Mouse (Mus musculus): ENCODE data around the gene Pcsk1n. TPM values are rescaled to one million over a fixed set of nuclear protein-coding genes. Genes with fewer than 3 reads are reported as not detected.
"Not testable (repeated sequence)": the region's sequence is repeated elsewhere in the genome, so short reads cannot be mapped to it uniquely, and the experiment has no call there.

The Pcsk1n gene
- polyA plus RNA-seq, 1 experiment = not detected

GRCm38 (mm10) chrX:7898880-7899874 is 20.4 kb upstream of the Pcsk1n start, which contains the start of the genes Pqbp1 and Timm17b:
Gene Pqbp1, minus strand, starts transcription at chrX:7899269.
Gene Timm17b, plus strand, starts transcription at chrX:7899357.
- TF ChIP-seq POLR2A (IDR thresholded peaks at IDR 0.05; ENCODE audit: borderline replicate concordance, control insufficient read depth, low read depth, low read length) (peak; percentile 71; the same call in 1 of the 2 replicates), CTCF (IDR thresholded peaks at IDR 0.05; ENCODE audit: control insufficient read depth, insufficient read depth, low read length) (no peak)
- no peaks in the 10 kb centered on the region for H3K4me1 ChIP-seq (ENCODE audit: control insufficient read depth, insufficient read depth, low read length)
- H3K4me3 ChIP-seq (replicated peaks; ENCODE audit: control insufficient read depth, low read depth, low read length) = peak within 1 kb of the TSS; percentile 94
- WGBS = 9% methylated on average over 62 of the region's 62 CpGs
- H3K27ac ChIP-seq (ENCODE audit: control insufficient read depth, insufficient read depth, low read depth, low read length, poor library complexity) = peak within 1 kb of the TSS; percentile 97

GRCm38 (mm10) chrX:7904441-7904840 is 15.2 kb upstream of the Pcsk1n start:
- TF ChIP-seq CTCF (IDR thresholded peaks at IDR 0.05; ENCODE audit: control insufficient read depth, insufficient read depth, low read length) (no peak), POLR2A (IDR thresholded peaks at IDR 0.05; ENCODE audit: borderline replicate concordance, control insufficient read depth, low read depth, low read length) (no peak)
- Histone ChIP-seq H3K4me1 (ENCODE audit: control insufficient read depth, insufficient read depth, low read length) (no peaks in the 10 kb centered on the region), H3K4me3 (replicated peaks; ENCODE audit: control insufficient read depth, low read depth, low read length) (no peak overlapping the region), H3K27ac (ENCODE audit: control insufficient read depth, insufficient read depth, low read depth, low read length, poor library complexity) (no peak overlapping the region)
- 88% methylated on average over 5 of the region's 5 CpGs for WGBS

DNA sequence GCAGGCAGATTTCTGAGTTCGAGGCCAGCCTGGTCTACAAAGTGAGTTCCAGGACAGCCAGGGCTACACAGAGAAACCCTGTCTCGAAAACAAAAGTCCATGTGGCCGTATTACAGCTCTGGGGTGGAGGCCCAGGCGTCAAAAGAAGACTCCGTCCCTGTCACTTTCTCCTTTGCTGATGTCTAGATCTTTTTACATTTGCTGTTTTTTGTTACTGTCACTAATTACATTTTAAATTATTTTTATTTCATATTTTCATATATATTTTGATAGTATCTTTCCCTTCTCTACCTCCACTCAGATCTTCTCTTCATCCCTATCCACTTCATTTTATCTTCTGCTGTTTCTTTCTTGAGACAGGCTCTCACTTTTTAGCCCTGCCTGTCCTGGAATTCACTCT is 11.9 kb upstream of the Pcsk1n start, which contains the start of gene Gm10491:
TSS of gene Gm10491 (minus strand) at position 101 of the 400 bp plus-strand sequence.
- 89% methylated on average over 5 of the region's 5 CpGs for WGBS
- Histone ChIP-seq H3K27ac (ENCODE audit: control insufficient read depth, insufficient read depth, low read depth, low read length, poor library complexity) (no peak within 1 kb of the TSS), H3K4me3 (replicated peaks; ENCODE audit: control insufficient read depth, low read depth, low read length) (no peak within 1 kb of the TSS), H3K4me1 (ENCODE audit: control insufficient read depth, insufficient read depth, low read length) (no peaks in the 10 kb centered on the region)
- TF ChIP-seq CTCF (IDR thresholded peaks at IDR 0.05; ENCODE audit: control insufficient read depth, insufficient read depth, low read length) (no peak), POLR2A (IDR thresholded peaks at IDR 0.05; ENCODE audit: borderline replicate concordance, control insufficient read depth, low read depth, low read length) (no peak)

GRCm38 (mm10) chrX:7909242-7909641 is 10.4 kb upstream of the Pcsk1n start, which contains the start of gene Gm10490:
Gene Gm10490, plus strand, starts transcription at chrX:7909542.
- WGBS = 87% methylated on average over 4 of the region's 4 CpGs
- not testable (repeated sequence) for H3K4me1 ChIP-seq (ENCODE audit: control insufficient read depth, insufficient read depth, low read length); H3K27ac ChIP-seq (ENCODE audit: control insufficient read depth, insufficient read depth, low read depth, low read length, poor library complexity); H3K4me3 ChIP-seq (replicated peaks; ENCODE audit: control insufficient read depth, low read depth, low read length)

- Histone ChIP-seq H3K27ac (ENCODE audit: control insufficient read depth, insufficient read depth, low read depth, low read length, poor library complexity) (no peak overlapping the region), H3K4me1 (ENCODE audit: control insufficient read depth, insufficient read depth, low read length) (no peaks in the 10 kb centered on the region), H3K4me3 (replicated peaks; ENCODE audit: control insufficient read depth, low read depth, low read length) (no peak overlapping the region)
- WGBS = 57% methylated on average over 6 of the region's 6 CpGs
- no peak for TF ChIP-seq POLR2A (IDR thresholded peaks at IDR 0.05; ENCODE audit: borderline replicate concordance, control insufficient read depth, low read depth, low read length)
- TF ChIP-seq CTCF (IDR thresholded peaks at IDR 0.05; ENCODE audit: control insufficient read depth, insufficient read depth, low read length) = no peak
These were observed 9.1 kb upstream of the Pcsk1n start for GRCm38 (mm10) chrX:7910473-7910872.

- H3K4me3 ChIP-seq (replicated peaks; ENCODE audit: control insufficient read depth, low read depth, low read length); H3K27ac ChIP-seq (ENCODE audit: control insufficient read depth, insufficient read depth, low read depth, low read length, poor library complexity); H3K4me1 ChIP-seq (ENCODE audit: control insufficient read depth, insufficient read depth, low read length): not testable (repeated sequence)
- 25% methylated on average over 3 of the region's 3 CpGs for WGBS
These were observed 4.0 kb upstream of the Pcsk1n start for GRCm38 (mm10) chrX:7915669-7916068.

- not testable (repeated sequence) for H3K27ac ChIP-seq (ENCODE audit: control insufficient read depth, insufficient read depth, low read depth, low read length, poor library complexity); H3K4me3 ChIP-seq (replicated peaks; ENCODE audit: control insufficient read depth, low read depth, low read length); H3K4me1 ChIP-seq (ENCODE audit: control insufficient read depth, insufficient read depth, low read length)
- WGBS = 42% methylated on average over 6 of the region's 6 CpGs
These were observed 1.7 kb upstream of the Pcsk1n start for GRCm38 (mm10) chrX:7917960-7918359.

GRCm38 (mm10) chrX:7922032-7922431 is 2.4 kb downstream of the Pcsk1n start:
- TF ChIP-seq CTCF (IDR thresholded peaks at IDR 0.05; ENCODE audit: control insufficient read depth, insufficient read depth, low read length) = no peak
- 7% methylated on average over 47 of the region's 48 CpGs for WGBS
- no peak overlapping the region for H3K4me3 ChIP-seq (replicated peaks; ENCODE audit: control insufficient read depth, low read depth, low read length)
- no peak overlapping the region for H3K27ac ChIP-seq (ENCODE audit: control insufficient read depth, insufficient read depth, low read depth, low read length, poor library complexity)
- H3K4me1 ChIP-seq (ENCODE audit: control insufficient read depth, insufficient read depth, low read length) = no peaks in the 10 kb centered on the region

- Histone ChIP-seq H3K27ac (ENCODE audit: control insufficient read depth, insufficient read depth, low read depth, low read length, poor library complexity) (no peak overlapping the region), H3K4me1 (ENCODE audit: control insufficient read depth, insufficient read depth, low read length) (no peaks in the 10 kb centered on the region), H3K4me3 (replicated peaks; ENCODE audit: control insufficient read depth, low read depth, low read length) (no peak overlapping the region)
- TF ChIP-seq POLR2A (IDR thresholded peaks at IDR 0.05; ENCODE audit: borderline replicate concordance, control insufficient read depth, low read depth, low read length) = no peak
- TF ChIP-seq CTCF (IDR thresholded peaks at IDR 0.05; ENCODE audit: control insufficient read depth, insufficient read depth, low read length) = no peak
- 74% methylated on average over 6 of the region's 6 CpGs for WGBS
These were observed 6.6 kb downstream of the Pcsk1n start for GRCm38 (mm10) chrX:7926266-7926665.
